Mouse (Mus musculus) midbrain, embryonic 16.5 days (tissue): ENCODE data around the gene Opn3. TPM values are rescaled to one million over a fixed set of nuclear protein-coding genes. Genes with fewer than 3 reads are reported as not detected.

ENCODE experiments used
- ATAC-seq: fragments of 200-750 bp; cut with Nextera tagmentation; 2 replicates; pipeline ENCODE4 v1.8.0; 2017; ENCODE audit warnings: moderate TSS enrichment
- H3K27ac ChIP-seq: fragments of 300-500 bp; sonication (generic); 2 replicates; pipeline ENCODE4 v1.5.1; 2014; ENCODE audit warnings: mild to moderate bottlenecking, low read length, mixed read lengths
- H3K27me3 ChIP-seq: fragments of 300-500 bp; sonication (generic); 2 replicates; pipeline ENCODE4 v1.6.1; 2014; ENCODE audit warnings: low read depth, low read length, mixed read lengths; ENCODE audit not compliant: control insufficient read depth, insufficient read depth
- H3K36me3 ChIP-seq: fragments of 300-500 bp; sonication (generic); 2 replicates; pipeline ENCODE4 v1.6.1; 2014; ENCODE audit warnings: mild to moderate bottlenecking, low read length, moderate library complexity, mixed read lengths; ENCODE audit not compliant: control insufficient read depth, insufficient read depth
- H3K4me1 ChIP-seq: fragments of 300-500 bp; sonication (generic); 2 replicates; pipeline ENCODE4 v1.6.1; 2014; ENCODE audit warnings: mild to moderate bottlenecking, low read length, mixed read lengths; ENCODE audit not compliant: control insufficient read depth, insufficient read depth
- H3K4me2 ChIP-seq: fragments of 300-500 bp; sonication (generic); 2 replicates; pipeline ENCODE4 v1.6.1; 2014; ENCODE audit warnings: mild to moderate bottlenecking, low read length, mixed read lengths
- H3K4me3 ChIP-seq: fragments of 300-500 bp; sonication (generic); 2 replicates; pipeline ENCODE4 v1.5.1; 2014; ENCODE audit warnings: low read depth, mild to moderate bottlenecking, low read length, moderate library complexity, mixed read lengths
- H3K9ac ChIP-seq: fragments of 300-500 bp; sonication (generic); 2 replicates; pipeline ENCODE4 v1.6.1; 2014; ENCODE audit warnings: low read depth, low read length, mixed read lengths
- H3K9me3 ChIP-seq: fragments of 300-500 bp; sonication (generic); replicated peaks from 2 replicates; pipeline ENCODE4 v1.6.1; 2014; ENCODE audit warnings: mild to moderate bottlenecking, low read length, mixed read lengths; ENCODE audit not compliant: control insufficient read depth, poor library complexity, severe bottlenecking
- WGBS: fragments of 180-500 bp; shearing (Covaris S2); extraction: QIAGEN DNeasy Blood & Tissue Kit; methylation state at CpG from one replicate; pipeline ENCODE4 v1.1.7; 2014; 5-methylcytosine and 5-hydroxymethylcytosine counted together
- polyA plus RNA-seq: library from polyadenylated mRNA; unstranded; fragments of >200 nt; fragmentation: Nextera tagmentation; extraction: Ambion mirVana; gene quantifications from 2 replicates; pipeline ENCODE4 v1.2.1, GENCODE M21; 2015

The Opn3 gene
- polyA plus RNA-seq, result 8.6 and 9.8 TPM in 2 replicates

DNA sequence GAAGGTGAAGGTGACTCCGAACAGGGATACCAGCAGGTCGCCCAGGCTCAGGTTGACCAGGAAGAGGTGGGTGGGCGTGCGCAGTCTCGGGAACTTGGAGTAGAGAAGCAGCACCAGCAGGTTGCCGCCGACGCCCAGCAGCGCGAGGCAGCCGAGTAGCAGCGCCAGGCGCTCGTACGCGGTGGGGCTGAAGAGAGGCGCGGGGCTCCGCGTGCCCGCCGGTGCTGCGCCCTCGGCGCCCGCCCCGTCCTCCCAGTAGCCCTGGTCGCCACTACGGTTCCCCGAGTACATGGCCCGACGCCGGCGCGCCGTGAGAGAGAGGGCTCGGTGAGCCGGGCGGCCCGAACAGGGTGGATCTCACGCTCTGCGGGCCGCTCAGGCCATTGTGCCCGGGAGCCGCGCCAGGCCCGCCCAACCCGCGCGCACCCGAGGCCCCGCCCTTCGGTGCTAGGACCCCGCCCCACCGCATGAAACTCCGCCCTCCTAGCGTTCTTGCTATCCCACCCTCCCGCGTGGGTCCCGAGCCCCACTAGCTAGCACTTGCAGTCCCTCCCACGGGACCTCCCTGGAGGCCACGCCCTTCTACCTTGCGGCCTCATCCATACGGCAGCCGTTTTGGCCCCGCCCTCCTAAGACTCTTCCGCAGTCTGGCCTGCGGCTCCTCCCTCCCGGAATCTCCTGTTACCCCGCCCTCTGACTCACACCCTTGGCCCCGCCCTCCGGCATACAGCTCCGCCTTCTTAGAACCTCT is at the start of gene Opn3, which contains the start of gene Chml:
TSS of gene Opn3 (minus strand) at position 531 of the 751 bp plus-strand sequence.
TSS of gene Chml (minus strand) at position 656 of the 751 bp plus-strand sequence.
- H3K4me3 ChIP-seq, result peak within 1 kb of the TSS; percentile 92
- ATAC-seq, result peak; percentile 96
- H3K36me3 ChIP-seq, result peaks cover 8% of the 10 kb centered on the region
- no peaks in the 10 kb centered on the region for H3K9me3 ChIP-seq
- peak within 1 kb of the TSS; percentile 88 for H3K27ac ChIP-seq
- peak within 1 kb of the TSS; percentile 89 for H3K9ac ChIP-seq
- H3K4me1 ChIP-seq, result peaks cover 20% of the 10 kb centered on the region
- H3K4me2 ChIP-seq, result peak within 1 kb of the TSS; percentile 93
- no peaks in the 10 kb centered on the region for H3K27me3 ChIP-seq
- WGBS, result under 1% methylated on average over 64 of the region's 73 CpGs

GRCm38 (mm10) chr1:175725771-175726170 is 33.2 kb upstream of the Opn3 start:
- no peak overlapping the region for H3K4me2 ChIP-seq
- ATAC-seq, result no peak
- no peaks in the 10 kb centered on the region for H3K36me3 ChIP-seq
- no peak overlapping the region for H3K27ac ChIP-seq
- H3K9ac ChIP-seq, result no peak overlapping the region
- 44% methylated on average over 7 of the region's 7 CpGs for WGBS
- H3K4me3 ChIP-seq, result no peak overlapping the region
- H3K9me3 ChIP-seq, result no peaks in the 10 kb centered on the region
- H3K27me3 ChIP-seq, result no peaks in the 10 kb centered on the region
- H3K4me1 ChIP-seq, result peaks cover 3% of the 10 kb centered on the region; the same call in 1 of the 2 replicates

- Histone ChIP-seq H3K36me3 (no peaks in the 10 kb centered on the region), H3K4me3 (no peak overlapping the region), H3K27ac (no peak overlapping the region), H3K27me3 (no peaks in the 10 kb centered on the region), H3K4me1 (no peaks in the 10 kb centered on the region), H3K4me2 (no peak overlapping the region), H3K9ac (no peak overlapping the region), H3K9me3 (no peaks in the 10 kb centered on the region)
- 93% methylated on average over 9 of the region's 9 CpGs for WGBS
- ATAC-seq, result no peak
Measured at GRCm38 (mm10) chr1:175716832-175717231, 24.3 kb upstream of the Opn3 start.

DNA sequence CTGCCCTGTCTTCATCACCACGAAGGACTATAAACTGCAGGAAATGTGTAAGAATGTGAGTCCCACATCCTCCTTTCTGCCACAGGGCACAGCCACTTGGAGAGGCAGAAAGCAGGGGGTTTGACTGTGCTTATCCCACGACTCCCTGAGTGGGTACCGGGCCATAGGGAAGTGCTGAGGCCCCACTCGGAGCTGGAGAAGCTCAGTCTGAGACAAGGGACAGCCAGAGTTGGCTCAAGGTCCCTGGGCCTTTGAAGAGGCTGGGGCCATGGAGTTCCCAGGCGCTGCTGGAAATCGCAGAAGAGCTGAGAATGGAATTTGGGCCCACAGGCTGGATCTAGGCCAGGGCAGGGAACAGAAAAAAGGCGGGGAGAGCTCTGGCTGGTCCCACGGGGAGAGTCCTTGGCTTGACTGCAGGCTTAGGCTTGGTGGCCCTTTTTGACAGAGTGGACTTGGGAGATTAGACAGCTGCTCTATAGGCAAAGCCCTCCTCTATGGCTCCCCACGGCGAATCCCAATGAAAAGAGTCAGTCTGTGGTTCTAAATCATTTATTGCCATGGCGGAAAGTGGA is 19.8 kb upstream of the Opn3 start:
- H3K27ac ChIP-seq, result no peak overlapping the region
- H3K4me1 ChIP-seq, result no peaks in the 10 kb centered on the region
- H3K4me3 ChIP-seq, result no peak overlapping the region
- no peak overlapping the region for H3K9ac ChIP-seq
- 75% methylated on average over 11 of the region's 11 CpGs for WGBS
- no peak overlapping the region for H3K4me2 ChIP-seq
- no peaks in the 10 kb centered on the region for H3K9me3 ChIP-seq
- H3K36me3 ChIP-seq, result no peaks in the 10 kb centered on the region
- H3K27me3 ChIP-seq, result no peaks in the 10 kb centered on the region
- ATAC-seq, result no peak

DNA sequence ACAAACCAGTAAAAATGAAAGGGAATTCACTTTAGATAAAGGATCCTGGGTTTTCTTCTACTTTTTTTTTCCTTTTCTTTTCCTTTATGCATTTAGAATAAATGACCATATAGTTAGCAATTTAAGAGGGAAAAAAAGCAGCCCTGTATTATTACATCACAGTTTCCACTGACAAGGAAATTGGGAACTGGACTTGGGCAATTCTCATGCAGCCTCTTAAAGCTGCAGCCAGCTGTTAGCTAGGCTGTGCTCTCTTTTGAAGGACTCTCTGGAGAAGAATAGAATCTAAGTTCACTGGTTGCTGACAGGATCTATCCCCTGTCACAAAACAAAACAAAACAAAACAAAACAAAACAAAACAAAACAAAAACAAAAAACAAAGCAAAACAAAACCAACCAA is 15.4 kb upstream of the Opn3 start:
- Histone ChIP-seq H3K36me3 (no peaks in the 10 kb centered on the region), H3K4me1 (no peaks in the 10 kb centered on the region), H3K9me3 (no peaks in the 10 kb centered on the region), H3K4me3 (no peak overlapping the region), H3K27ac (no peak overlapping the region), H3K27me3 (no peaks in the 10 kb centered on the region), H3K9ac (no peak overlapping the region), H3K4me2 (no peak overlapping the region)
- ATAC-seq, result no peak

DNA sequence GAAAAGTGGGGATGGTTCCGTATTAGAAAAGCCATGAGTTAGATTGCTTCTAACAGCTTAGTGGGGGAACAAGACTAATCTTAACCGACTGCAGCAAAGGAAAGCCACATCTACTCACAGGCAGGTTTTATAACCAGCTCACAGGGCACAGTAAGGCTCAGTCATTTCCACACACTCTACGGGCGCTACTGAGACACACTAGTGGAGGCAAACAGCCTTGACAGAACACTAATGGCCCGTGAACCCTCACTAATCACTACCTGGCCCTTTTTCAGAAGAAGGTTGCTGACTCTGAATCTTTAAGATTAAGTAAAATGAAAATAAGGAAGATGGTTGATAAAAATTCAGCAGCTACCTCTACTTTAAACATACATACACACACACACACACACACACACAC is 15.0 kb upstream of the Opn3 start:
- no peaks in the 10 kb centered on the region for H3K36me3 ChIP-seq
- no peak overlapping the region for H3K4me2 ChIP-seq
- no peak overlapping the region for H3K4me3 ChIP-seq
- H3K27me3 ChIP-seq, result no peaks in the 10 kb centered on the region
- WGBS, result 80% methylated on average over 5 of the region's 5 CpGs
- no peak overlapping the region for H3K9ac ChIP-seq
- no peaks in the 10 kb centered on the region for H3K9me3 ChIP-seq
- ATAC-seq, result no peak
- no peak overlapping the region for H3K27ac ChIP-seq
- no peaks in the 10 kb centered on the region for H3K4me1 ChIP-seq

DNA sequence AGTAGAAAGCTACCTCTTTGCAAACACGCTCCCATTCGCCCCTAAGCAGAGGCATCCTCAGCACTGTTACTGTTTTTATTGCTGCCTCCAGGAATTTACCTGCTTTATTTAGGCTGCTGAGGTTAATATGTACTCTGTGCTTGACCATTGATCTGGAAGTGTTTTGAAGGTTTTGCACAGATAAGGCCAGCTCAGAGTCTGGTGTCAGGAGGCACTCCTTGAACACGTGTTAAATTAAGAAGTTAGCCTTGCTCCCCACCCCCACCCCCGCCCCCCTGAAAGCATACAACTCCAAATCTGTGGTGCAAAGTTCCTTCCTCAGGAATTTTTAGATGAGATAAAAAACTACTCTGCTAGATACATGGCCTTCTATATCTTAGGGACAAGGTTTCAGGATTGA is 8.6 kb upstream of the Opn3 start:
- Histone ChIP-seq H3K4me3 (no peak overlapping the region), H3K4me2 (no peak overlapping the region), H3K4me1 (no peaks in the 10 kb centered on the region), H3K27me3 (no peaks in the 10 kb centered on the region), H3K9me3 (no peaks in the 10 kb centered on the region), H3K9ac (no peak overlapping the region), H3K36me3 (no peaks in the 10 kb centered on the region), H3K27ac (no peak overlapping the region)
- ATAC-seq, result no peak
- WGBS, result 83% methylated on average over 4 of the region's 4 CpGs

DNA sequence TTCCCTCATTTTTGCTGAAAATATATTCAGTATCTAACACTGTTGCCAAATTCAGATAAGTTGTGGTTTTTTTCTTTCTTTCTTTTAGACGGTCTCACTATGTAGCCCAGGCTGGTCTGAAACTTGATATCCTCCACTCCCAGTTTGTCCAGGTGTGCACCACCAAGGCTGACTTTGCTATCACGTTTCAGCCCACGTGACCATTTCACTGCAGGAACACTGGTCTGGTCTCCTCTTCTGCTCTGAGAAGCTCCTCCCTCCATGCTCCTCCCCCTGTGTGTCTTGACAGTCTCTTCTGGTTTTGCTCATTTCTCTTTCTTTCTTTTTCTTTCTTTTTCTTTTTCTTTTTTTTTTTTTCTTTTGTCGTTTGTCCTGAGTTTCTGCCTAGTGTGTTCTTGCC is 7.2 kb upstream of the Opn3 start:
- no peak for ATAC-seq
- no peak overlapping the region for H3K4me3 ChIP-seq

GRCm38 (mm10) chr1:175699375-175699774 is 6.8 kb upstream of the Opn3 start:
- no peak overlapping the region for H3K9ac ChIP-seq
- no peaks in the 10 kb centered on the region for H3K9me3 ChIP-seq
- no peak overlapping the region for H3K4me2 ChIP-seq
- 69% methylated on average over 3 of the region's 3 CpGs for WGBS
- H3K4me3 ChIP-seq, result no peak overlapping the region
- no peak for ATAC-seq
- H3K27ac ChIP-seq, result no peak overlapping the region
- no peaks in the 10 kb centered on the region for H3K27me3 ChIP-seq
- no peaks in the 10 kb centered on the region for H3K4me1 ChIP-seq
- H3K36me3 ChIP-seq, result no peaks in the 10 kb centered on the region

More for the DNA sequence above, 7.2 kb upstream of the Opn3 start:
- Histone ChIP-seq H3K27ac (no peak overlapping the region), H3K4me2 (no peak overlapping the region), H3K9me3 (no peaks in the 10 kb centered on the region), H3K36me3 (no peaks in the 10 kb centered on the region), H3K27me3 (no peaks in the 10 kb centered on the region), H3K4me1 (no peaks in the 10 kb centered on the region), H3K9ac (no peak overlapping the region)
- WGBS, result 39% methylated on average over 4 of the region's 4 CpGs
